In genomic region chr15:84440820-84441219, GRCm38 (mm10) we compare ENCODE assay signal across 13 mouse cellular contexts. TPM values are rescaled to one million over a fixed set of nuclear protein-coding genes. Genes with fewer than 3 reads are reported as not detected.
DNase-seq lines count a peak whose midpoint lies in the region; ATAC-seq and TF ChIP-seq lines count a peak whose summit lies in the region.
"Had no signal": no experiment of that assay in that cellular context is flagged by ENCODE, and none has a peak within 500 bp of the region (broad histone marks: within the 10 kb centered on the region; RNA-seq: fewer than 3 reads in every experiment).

No protein-coding gene starts in this region.

- TF ChIP-seq POLR2A in thymus, adult 2 months (IDR thresholded peaks at IDR 0.05; ENCODE audit: control insufficient read depth, extremely low read depth, insufficient read depth, low read length, poor library complexity): no peak

- 32% methylated on average over 3 of the region's 3 CpGs for WGBS in forebrain, embryonic 13.5 days
- 31% methylated on average over 3 of the region's 3 CpGs for WGBS in forebrain, embryonic 12.5 days
- 42% methylated on average over 3 of the region's 3 CpGs for WGBS in kidney, embryonic 16.5 days
- 38% methylated on average over 3 of the region's 3 CpGs for WGBS in embryonic facial prominence, embryonic 14.5 days
- 27% methylated on average over 3 of the region's 3 CpGs for WGBS in midbrain, embryonic 13.5 days
- 76% methylated on average over 3 of the region's 3 CpGs for WGBS in thymus, adult 2 months

- H3K4me3 ChIP-seq in forebrain, embryonic 13.5 days: no peak overlapping the region
- H3K4me3 ChIP-seq in forebrain, embryonic 12.5 days (replicated peaks): no peak overlapping the region
- no peak overlapping the region for H3K4me3 ChIP-seq in kidney, embryonic 16.5 days (ENCODE audit: low read length)
- H3K4me3 ChIP-seq in embryonic facial prominence, embryonic 14.5 days (ENCODE audit: low read depth, low read length): no peak overlapping the region
- H3K4me3 ChIP-seq in midbrain, embryonic 13.5 days (replicated peaks): no peak overlapping the region
- no peak overlapping the region for H3K4me3 ChIP-seq in thymus, adult 2 months (ENCODE audit: control insufficient read depth, insufficient read depth, low read length)
- H3K4me3 ChIP-seq: heart, embryonic 15.5 days; intestine, embryonic 15.5 days had no signal

- H3K4me1 ChIP-seq in forebrain, embryonic 13.5 days: peaks cover 63% of the 10 kb centered on the region
- H3K4me1 ChIP-seq in forebrain, embryonic 12.5 days: peaks cover 60% of the 10 kb centered on the region
- peaks cover 21% of the 10 kb centered on the region for H3K4me1 ChIP-seq in kidney, embryonic 16.5 days (ENCODE audit: insufficient read depth, low read length)
- no peaks in the 10 kb centered on the region for H3K4me1 ChIP-seq in embryonic facial prominence, embryonic 14.5 days (ENCODE audit: control insufficient read depth, insufficient read depth, low read length)
- peaks cover 73% of the 10 kb centered on the region for H3K4me1 ChIP-seq in midbrain, embryonic 13.5 days (replicated peaks)
- H3K4me1 ChIP-seq in thymus, adult 2 months (replicated peaks; ENCODE audit: control insufficient read depth, insufficient read depth, low read length): no peaks in the 10 kb centered on the region

- no peak overlapping the region for H3K9ac ChIP-seq in forebrain, embryonic 13.5 days
- no peak overlapping the region for H3K9ac ChIP-seq in forebrain, embryonic 12.5 days
- no peak overlapping the region for H3K9ac ChIP-seq in kidney, embryonic 16.5 days (replicated peaks; ENCODE audit: low read length)
- no peak overlapping the region for H3K9ac ChIP-seq in embryonic facial prominence, embryonic 14.5 days (ENCODE audit: low read depth, low read length)
- H3K9ac ChIP-seq in midbrain, embryonic 13.5 days (replicated peaks): no peak overlapping the region
- H3K9ac ChIP-seq: heart, embryonic 15.5 days; intestine, embryonic 15.5 days had no signal

- no peaks in the 10 kb centered on the region for H3K9me3 ChIP-seq in forebrain, embryonic 13.5 days (replicated peaks)
- H3K9me3 ChIP-seq in forebrain, embryonic 12.5 days: no peaks in the 10 kb centered on the region
- no peaks in the 10 kb centered on the region for H3K9me3 ChIP-seq in kidney, embryonic 16.5 days (ENCODE audit: low read length)
- no peaks in the 10 kb centered on the region for H3K9me3 ChIP-seq in embryonic facial prominence, embryonic 14.5 days (ENCODE audit: control insufficient read depth, low read length)
- H3K9me3 ChIP-seq in midbrain, embryonic 13.5 days: no peaks in the 10 kb centered on the region
- H3K9me3 ChIP-seq: heart, embryonic 15.5 days; intestine, embryonic 15.5 days had no signal

- H3K27me3 ChIP-seq in forebrain, embryonic 13.5 days: peaks cover 40% of the 10 kb centered on the region
- peaks cover 53% of the 10 kb centered on the region for H3K27me3 ChIP-seq in forebrain, embryonic 12.5 days
- peaks cover 21% of the 10 kb centered on the region for H3K27me3 ChIP-seq in kidney, embryonic 16.5 days (ENCODE audit: insufficient read depth, low read length)
- peaks cover 28% of the 10 kb centered on the region for H3K27me3 ChIP-seq in embryonic facial prominence, embryonic 14.5 days (replicated peaks; ENCODE audit: control insufficient read depth, insufficient read depth, low read length)
- H3K27me3 ChIP-seq in midbrain, embryonic 13.5 days: peaks cover 20% of the 10 kb centered on the region
- H3K27me3 ChIP-seq in thymus, adult 2 months (ENCODE audit: control insufficient read depth, insufficient read depth, low read length): peaks cover 5% of the 10 kb centered on the region; the same call in 1 of the 2 replicates

- H3K36me3 ChIP-seq in forebrain, embryonic 13.5 days (ENCODE audit: poor library complexity, severe bottlenecking): no peaks in the 10 kb centered on the region
- no peaks in the 10 kb centered on the region for H3K36me3 ChIP-seq in forebrain, embryonic 12.5 days (replicated peaks)
- no peaks in the 10 kb centered on the region for H3K36me3 ChIP-seq in kidney, embryonic 16.5 days (ENCODE audit: insufficient read depth, low read length)
- no peaks in the 10 kb centered on the region for H3K36me3 ChIP-seq in embryonic facial prominence, embryonic 14.5 days (ENCODE audit: control insufficient read depth, insufficient read depth, low read length)
- H3K36me3 ChIP-seq in midbrain, embryonic 13.5 days: no peaks in the 10 kb centered on the region
- H3K36me3 ChIP-seq in thymus, adult 2 months (ENCODE audit: control insufficient read depth, insufficient read depth, low read length): no peaks in the 10 kb centered on the region
- H3K36me3 ChIP-seq: G1E; heart, embryonic 15.5 days; intestine, embryonic 15.5 days had no signal

- peak; percentile 41 to 49 for DNase-seq in kidney, postnatal 4 days
- DNase-seq in embryonic facial prominence, embryonic 14.5 days (ENCODE audit: low spot score): peak; percentile 45
- no peak for DNase-seq in thymus, adult 2 months
- DNase-seq: spleen, adult 18-20 months had no signal

- no peak overlapping the region for H3K4me2 ChIP-seq in forebrain, embryonic 13.5 days
- H3K4me2 ChIP-seq in forebrain, embryonic 12.5 days: no peak overlapping the region
- H3K4me2 ChIP-seq in kidney, embryonic 16.5 days (replicated peaks; ENCODE audit: low read depth, low read length): no peak overlapping the region
- H3K4me2 ChIP-seq in embryonic facial prominence, embryonic 14.5 days (ENCODE audit: low read depth, low read length): no peak overlapping the region
- 0 out of 2 replicates have a peak overlapping the region, but pooled peaks have one; percentile 15 for H3K4me2 ChIP-seq in midbrain, embryonic 13.5 days (replicated peaks)
- H3K4me2 ChIP-seq: heart, embryonic 15.5 days; intestine, embryonic 15.5 days had no signal

- TF ChIP-seq CTCF in thymus, adult 2 months (IDR thresholded peaks at IDR 0.05; ENCODE audit: borderline replicate concordance, control insufficient read depth, extremely low read depth, insufficient read depth, low read length, poor library complexity): no peak

- H3K27ac ChIP-seq in forebrain, embryonic 13.5 days: 0 out of 2 replicates have a peak overlapping the region, but pooled peaks have one; percentile 25
- no peak overlapping the region for H3K27ac ChIP-seq in forebrain, embryonic 12.5 days
- H3K27ac ChIP-seq in kidney, embryonic 16.5 days (ENCODE audit: low read length): no peak overlapping the region
- no peak overlapping the region for H3K27ac ChIP-seq in embryonic facial prominence, embryonic 14.5 days (replicated peaks; ENCODE audit: low read depth, low read length)
- no peak overlapping the region for H3K27ac ChIP-seq in midbrain, embryonic 13.5 days
- H3K27ac ChIP-seq in thymus, adult 2 months (ENCODE audit: control insufficient read depth, insufficient read depth, low read length): no peak overlapping the region
- H3K27ac ChIP-seq: heart, embryonic 15.5 days; intestine, embryonic 15.5 days; macrophage had no signal

- no peak for ATAC-seq in forebrain, embryonic 13.5 days
- no peak for ATAC-seq in forebrain, embryonic 12.5 days (ENCODE audit: low FRiP score)
- no peak for ATAC-seq in kidney, embryonic 16.5 days (ENCODE audit: low FRiP score, low TSS enrichment)
- ATAC-seq in embryonic facial prominence, embryonic 14.5 days (ENCODE audit: low read depth): peak; percentile 42
- peak; percentile 7; the same call in 1 of the 2 replicates for ATAC-seq in midbrain, embryonic 13.5 days
- ATAC-seq in megakaryocyte progenitor cell, adult 5-6 weeks (replicated peaks; ENCODE audit: poor library complexity): no peak
- ATAC-seq: intestine, embryonic 15.5 days had no signal

RNA-seq across cellular contexts. Expression of gene Shisal1, which starts 6.1 kb away (rescaled TPM):
- 6.1 TPM in 2 replicates for polyA plus RNA-seq in forebrain, embryonic 13.5 days (2015; fragmentation: Nextera tagmentation; extraction: Ambion mirVana)
- 8.7 and 9.2 TPM in 2 replicates for polyA plus RNA-seq in forebrain, embryonic 12.5 days (2016; fragmentation: Nextera tagmentation; extraction: Ambion mirVana)
- 1.9 and 2.0 TPM in 2 replicates for polyA plus RNA-seq in kidney, embryonic 16.5 days (2015; fragmentation: Nextera tagmentation; extraction: Ambion mirVana)
- 9.0 and 12.9 TPM in 2 replicates for polyA plus RNA-seq in embryonic facial prominence, embryonic 14.5 days (2014; fragmentation: Nextera tagmentation; extraction: Ambion mirVana)
- 10.8 and 11.1 TPM in 2 replicates for polyA plus RNA-seq in midbrain, embryonic 13.5 days (2015; fragmentation: Nextera tagmentation; extraction: Ambion mirVana)
- total RNA-seq in megakaryocyte progenitor cell, adult 5-6 weeks (2015): not detected in 2 replicates
- total RNA-seq in megakaryocyte progenitor cell, adult 5-6 weeks (2017): not detected in 2 replicates
- 9.3 and 10.4 TPM in 2 replicates for polyA plus RNA-seq in thymus, adult 2 months (2012; rRNA removed)
- polyA plus RNA-seq: G1E, macrophage had no signal

Comparison
In these comparisons a context has a peak if more than half of its experiments do, and no peak if none do; other contexts are left out.
1. ATAC-seq: peak in embryonic facial prominence, embryonic 14.5 days (single experiment) and midbrain, embryonic 13.5 days (single experiment); none in forebrain, embryonic 13.5 days (single experiment), forebrain, embryonic 12.5 days (single experiment), kidney, embryonic 16.5 days (single experiment) and megakaryocyte progenitor cell, adult 5-6 weeks (single experiment).